Mouse (Mus musculus) megakaryocyte, adult 5-6 weeks (primary cell): Measurements from ENCODE around the gene Kifap3. TPM values are rescaled to one million over a fixed set of nuclear protein-coding genes. Genes with fewer than 3 reads are reported as not detected.

Source experiments
- ATAC-seq: 2 replicates; pipeline ENCODE4 v1.8.0; 2016; ENCODE audit warnings: mild to moderate bottlenecking, inconsistent platforms; ENCODE audit not compliant: poor library complexity, severe bottlenecking
- total RNA-seq, 2 experiments: library from RNA; stranded (forward) in 1 of 2; stranded (reverse) in 1 of 2; fragments of 153-499, 151-499 nt in 1 of 2; fragments of 221-1000, 200-1000 nt in 1 of 2; gene quantifications; 2 replicates each; pipeline versions ENCODE4 v1.2.3 to v1.2.4; 2015 to 2017

Kifap3 gene
- total RNA-seq, 2 experiments from 2014 or later: 6.1 to 7.0 TPM

DNA sequence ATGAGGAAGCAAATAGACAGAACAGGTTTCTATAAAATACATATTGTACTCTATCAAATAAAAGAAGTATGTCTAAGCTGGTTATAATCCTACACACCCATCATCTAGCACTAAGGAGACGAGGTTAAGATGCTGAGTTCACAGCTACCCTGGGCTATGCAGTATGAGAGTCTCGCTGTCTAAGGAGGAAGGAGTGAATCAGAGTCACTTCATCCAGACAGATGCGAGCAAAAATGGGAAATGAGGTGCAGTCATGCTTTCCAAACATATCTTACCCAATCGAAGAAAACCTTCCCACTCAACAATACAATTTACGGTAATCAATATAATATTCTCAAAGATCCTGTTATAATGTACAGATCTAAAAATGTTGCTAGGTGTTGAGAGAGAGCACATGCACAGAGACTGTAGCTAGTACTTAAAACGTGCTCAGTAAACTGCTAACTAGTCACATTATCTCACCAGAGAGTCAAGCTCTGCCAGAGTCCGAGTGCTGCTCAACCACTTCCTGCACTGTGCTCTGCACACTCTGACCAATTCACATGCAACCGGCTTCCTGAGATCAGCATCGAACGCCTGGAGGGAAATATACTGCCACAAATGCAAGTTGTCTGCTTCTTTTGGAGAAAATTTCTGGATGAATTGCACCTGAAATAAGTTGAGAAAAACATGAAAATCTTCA, 184.8 kb downstream of the Kifap3 start:
- peak; percentile 82 for ATAC-seq

Other genes starting within 250 kb of the Kifap3 start
- gene Mettl11b, start 54.4 kb upstream of the Kifap3 start, total RNA-seq (2015): not detected in 2 replicates
- not detected in 2 replicates for gene Mettl11b, start 54.4 kb upstream of the Kifap3 start, total RNA-seq (2017)
- gene Scyl3, start 149.5 kb downstream of the Kifap3 start, total RNA-seq (2015): 29.5 and 40.9 TPM in 2 replicates
- gene Scyl3, start 149.5 kb downstream of the Kifap3 start, total RNA-seq (2017): 18.9 and 19.2 TPM in 2 replicates
- 15.2 and 20.5 TPM in 2 replicates for gene BC055324, start 215.2 kb downstream of the Kifap3 start, total RNA-seq (2015)
- gene BC055324, start 215.2 kb downstream of the Kifap3 start, total RNA-seq (2017): 15.5 and 15.6 TPM in 2 replicates
- gene Mettl18, start 215.3 kb downstream of the Kifap3 start, total RNA-seq (2015): 2.8 and 5.4 TPM in 2 replicates
- 10.2 and 10.7 TPM in 2 replicates for gene Mettl18, start 215.3 kb downstream of the Kifap3 start, total RNA-seq (2017)